Mouse (Mus musculus): ENCODE data around the gene Cryaa.
A peak's percentile ranks its signal among the peaks of the same experiment; 100 is the strongest.

Cryaa gene

DNA sequence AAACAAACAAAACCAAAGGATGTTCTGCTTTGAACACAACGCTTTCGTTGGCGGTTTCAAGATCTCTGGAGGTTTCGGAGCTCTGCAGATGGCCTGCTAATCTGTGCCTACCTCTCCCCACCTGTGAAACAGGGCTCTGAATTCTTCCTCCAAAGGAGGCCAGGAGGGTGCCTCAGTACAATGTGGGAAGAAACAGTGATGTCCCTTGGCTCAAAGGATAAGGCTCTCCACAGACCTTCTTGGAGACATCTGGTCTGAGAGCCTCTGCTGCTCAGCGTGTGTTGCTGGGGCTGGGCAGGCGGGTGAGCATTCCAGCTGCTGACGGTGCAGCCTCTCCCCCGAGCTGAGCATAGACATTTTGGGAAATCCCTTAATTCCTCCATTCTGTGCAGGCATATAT, at the start of gene Cryaa:
Cryaa (plus strand) TSS at position 301 of the 400 bp plus-strand sequence.
- no peak for DNase-seq (ENCODE audit: inconsistent ontology term)

DNA sequence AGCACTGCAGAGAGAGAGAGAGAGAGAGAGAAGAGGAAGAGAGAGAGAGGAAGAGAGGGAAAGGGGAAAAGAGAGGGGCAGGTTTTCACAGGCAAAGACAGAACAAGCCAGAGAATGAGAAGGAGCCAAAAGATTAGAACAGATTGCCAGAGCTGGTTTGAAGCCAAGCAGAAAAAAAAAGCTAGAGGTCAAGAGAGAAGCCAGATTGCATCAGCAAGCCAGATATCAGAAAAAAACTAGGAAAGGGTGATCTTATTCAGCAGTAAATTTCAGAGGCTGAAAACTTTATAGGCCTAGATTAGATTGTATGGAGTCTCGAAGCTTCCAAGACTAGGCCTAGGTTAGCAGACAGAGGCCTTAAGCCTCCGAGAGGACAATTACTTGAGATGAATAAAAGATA, 49.6 kb upstream of the Cryaa start:
- no peak for DNase-seq (ENCODE audit: inconsistent ontology term)

DNA sequence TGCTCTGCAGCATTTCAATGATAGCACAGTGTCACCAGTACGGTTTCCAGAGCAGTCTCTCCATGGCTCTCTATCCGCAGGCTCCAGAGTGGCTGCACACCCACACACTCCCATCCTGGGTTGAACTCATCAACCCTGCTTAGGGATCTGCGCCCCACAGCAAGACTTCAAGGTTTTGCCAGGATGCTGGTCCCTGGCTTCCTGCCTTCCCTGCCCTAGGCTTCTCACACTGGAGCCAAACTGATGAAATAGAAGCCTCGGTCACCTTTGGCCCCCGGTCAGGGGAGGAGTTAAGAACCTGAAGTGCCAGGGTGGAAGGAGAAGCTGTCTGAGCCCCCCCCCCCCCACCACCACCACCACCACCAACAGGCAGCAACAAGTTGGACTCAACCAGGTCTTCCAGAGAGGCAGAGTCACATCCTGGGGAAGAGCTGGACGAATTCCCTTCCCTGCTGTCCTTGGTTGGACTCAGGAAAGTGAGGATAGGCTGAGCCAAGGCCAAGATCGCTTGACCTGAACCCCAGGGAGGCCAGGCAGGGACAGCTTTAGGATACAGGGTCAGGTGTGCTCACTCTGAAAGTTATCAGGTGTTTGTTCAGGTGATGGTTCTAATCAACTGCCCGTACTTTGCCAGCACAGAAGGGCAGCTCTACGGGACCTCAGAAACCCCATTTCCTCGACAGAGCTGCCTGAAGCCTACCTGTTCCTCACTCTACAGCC, 46.4 kb upstream of the Cryaa start:
- DNase-seq (ENCODE audit: inconsistent ontology term), result peak; percentile 15

DNA sequence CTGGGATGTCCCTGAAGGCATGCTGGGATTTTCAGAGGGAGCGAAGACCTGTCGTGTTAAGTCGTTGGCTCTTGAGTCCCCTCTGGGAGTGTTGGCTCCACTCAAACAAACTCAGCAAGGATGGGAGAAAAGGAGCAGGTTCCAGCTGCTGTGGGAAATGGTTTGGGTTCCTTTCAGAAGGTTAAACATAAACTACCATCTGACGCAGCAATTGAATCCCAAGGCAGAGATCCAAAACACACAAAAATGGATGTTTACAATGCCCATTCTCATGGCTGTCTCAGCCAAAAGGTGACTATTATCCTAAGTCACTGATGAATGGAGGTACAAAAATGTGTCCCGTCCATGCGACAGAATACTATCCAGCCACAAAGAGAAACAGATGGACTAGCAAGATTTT, 44.6 kb upstream of the Cryaa start:
- DNase-seq (ENCODE audit: inconsistent ontology term), result no peak

DNA sequence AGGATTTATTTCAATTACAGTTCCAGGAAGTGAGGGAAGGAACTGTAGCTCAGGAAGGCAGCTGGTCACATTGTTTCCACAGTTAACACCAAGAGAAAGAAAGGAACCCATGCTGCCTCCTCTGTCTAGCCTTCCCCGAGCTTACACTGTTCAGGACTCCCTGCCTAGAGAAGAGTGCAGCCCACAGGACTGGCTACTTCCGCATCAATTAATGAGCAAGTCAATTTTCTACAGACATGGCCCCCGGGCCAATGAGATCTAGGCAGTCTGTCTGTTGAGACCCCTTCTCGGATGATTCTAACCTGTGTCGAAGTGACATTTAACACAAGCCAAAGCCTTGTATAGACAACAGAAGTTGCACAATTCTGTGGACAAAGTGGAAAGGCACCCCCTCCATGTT, 42.7 kb upstream of the Cryaa start:
- DNase-seq (ENCODE audit: inconsistent ontology term), result no peak

DNA sequence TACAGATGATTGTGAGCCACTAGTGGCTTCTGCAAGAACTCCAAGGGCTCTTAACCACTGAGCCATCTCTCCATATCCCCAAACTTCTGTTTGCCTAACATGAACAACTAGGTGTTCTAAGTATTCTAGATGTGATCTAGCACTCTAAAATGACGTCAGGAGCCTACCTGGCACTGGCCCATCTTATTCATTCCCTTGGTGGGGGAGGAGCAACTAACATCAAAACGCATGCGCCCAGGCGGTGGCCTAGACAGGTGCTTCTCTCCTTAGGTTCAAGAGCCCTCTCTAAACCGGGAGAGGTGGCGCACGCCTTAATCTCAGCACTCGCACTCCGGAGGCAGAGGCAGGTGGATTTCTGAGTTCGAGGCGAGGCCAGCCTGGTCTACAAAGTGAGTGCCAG, 41.8 kb upstream of the Cryaa start:
- no peak for DNase-seq (ENCODE audit: inconsistent ontology term)

DNA sequence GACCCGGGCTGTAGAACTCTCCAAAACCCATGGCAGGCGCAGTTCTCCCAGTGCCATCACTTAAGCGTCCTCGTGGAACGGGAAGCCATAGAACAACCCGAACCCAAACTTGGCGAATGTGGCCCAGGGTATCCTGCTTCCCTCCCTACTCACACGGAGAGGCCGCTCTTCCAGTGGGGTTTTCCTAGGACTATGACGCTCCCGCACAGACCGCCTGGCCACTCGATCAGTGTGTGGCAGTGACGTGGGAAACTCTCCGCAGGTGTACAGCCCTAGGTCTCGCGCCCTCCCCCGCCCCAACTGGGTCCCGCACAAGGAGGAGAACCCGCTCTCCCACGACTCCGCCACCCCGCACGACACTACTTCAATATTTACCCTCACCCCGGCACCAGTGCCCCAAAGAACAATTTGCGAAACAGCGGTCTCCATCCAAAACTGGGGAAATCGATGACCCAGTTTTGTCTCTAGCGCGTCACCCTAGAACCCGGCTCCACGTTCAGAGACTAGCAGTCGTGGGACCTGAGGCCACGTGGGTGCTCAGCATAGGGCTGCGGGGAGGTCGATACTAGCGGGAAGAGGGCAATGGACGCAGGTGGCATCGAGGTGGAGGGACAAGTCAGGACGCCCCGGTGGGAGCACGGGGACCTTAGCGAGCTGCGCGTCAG, 41.2 kb upstream of the Cryaa start:
- no peak for DNase-seq (ENCODE audit: inconsistent ontology term)

DNA sequence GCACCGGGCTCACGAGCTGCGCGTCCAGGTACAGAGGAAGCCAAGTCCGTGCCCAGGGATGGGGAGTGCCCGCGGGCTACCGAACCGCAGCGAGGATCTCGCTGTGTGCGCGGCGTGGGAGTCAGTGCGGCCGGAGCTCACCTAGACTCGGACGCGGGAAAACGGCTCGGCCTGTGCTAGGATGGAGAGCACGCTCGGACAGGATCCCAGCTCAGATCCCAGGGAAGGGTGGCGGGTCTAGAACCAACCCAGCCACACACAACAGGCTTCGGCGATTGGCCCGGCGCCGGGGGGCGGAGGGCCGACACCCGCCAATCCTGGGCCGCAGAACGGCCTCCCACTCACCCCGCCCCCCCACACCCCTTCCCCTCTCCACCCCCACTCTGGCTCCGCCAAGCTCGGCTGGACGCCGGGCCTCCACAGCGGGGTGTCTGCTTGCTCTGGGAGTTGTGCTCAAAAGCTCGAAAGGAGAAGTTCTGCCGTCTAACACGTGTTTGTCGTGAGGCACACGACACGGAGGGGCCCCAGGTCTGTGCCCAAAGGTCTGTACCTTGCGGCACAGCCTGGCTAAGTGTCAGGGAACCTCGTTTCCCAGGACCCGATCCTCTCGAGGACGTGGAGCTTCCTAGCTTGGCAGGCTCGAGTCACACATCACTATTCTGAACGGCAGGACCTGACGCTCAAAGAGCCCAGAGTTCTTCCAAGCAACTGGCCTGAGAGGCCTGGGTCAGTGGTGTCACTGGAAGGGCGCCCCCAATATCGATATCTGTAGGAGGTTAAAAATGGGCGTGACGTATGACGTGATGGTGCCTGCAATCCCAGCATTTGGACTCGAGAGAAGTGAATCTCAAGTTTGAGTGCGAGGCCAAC, 40.4 kb upstream of the Cryaa start, which contains the start of gene Cbs:
Cbs (minus strand) TSS at position 297 of the 870 bp plus-strand sequence.
- peak; percentile 81 for DNase-seq (ENCODE audit: inconsistent ontology term)

DNA sequence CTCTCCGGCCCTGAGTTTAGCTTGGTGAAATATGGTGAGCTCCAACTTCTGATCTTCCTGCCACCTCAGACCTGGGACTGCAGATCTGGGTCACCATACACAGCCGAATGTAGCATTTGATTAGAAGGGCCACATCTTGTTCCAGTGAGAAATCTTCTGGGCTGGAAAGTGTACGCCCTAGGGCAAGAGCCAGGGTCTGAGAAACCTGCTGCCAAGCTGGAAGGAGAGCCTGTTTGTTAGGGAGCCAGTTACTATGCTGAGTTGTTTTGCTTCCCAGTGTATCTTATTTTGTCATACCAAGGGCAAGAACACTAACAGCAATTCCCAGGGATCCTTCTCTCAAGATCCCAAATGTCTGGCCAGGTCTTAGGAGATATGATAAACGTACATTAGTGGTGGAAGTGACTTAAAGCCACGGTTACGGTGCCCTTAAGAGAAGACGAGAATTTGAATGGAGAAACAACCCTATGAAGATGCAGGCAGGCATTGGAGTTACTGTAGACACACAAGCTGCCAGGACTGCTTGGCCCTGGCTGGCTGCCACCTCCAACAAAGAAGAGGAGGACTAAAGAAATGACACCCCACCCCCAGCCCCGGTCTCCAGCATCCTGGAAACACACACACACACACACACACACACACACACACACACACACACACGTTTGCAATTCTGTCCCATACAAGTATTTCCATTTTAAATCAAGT, 39.6 kb upstream of the Cryaa start:
- DNase-seq (ENCODE audit: inconsistent ontology term), result peak; percentile 72

DNA sequence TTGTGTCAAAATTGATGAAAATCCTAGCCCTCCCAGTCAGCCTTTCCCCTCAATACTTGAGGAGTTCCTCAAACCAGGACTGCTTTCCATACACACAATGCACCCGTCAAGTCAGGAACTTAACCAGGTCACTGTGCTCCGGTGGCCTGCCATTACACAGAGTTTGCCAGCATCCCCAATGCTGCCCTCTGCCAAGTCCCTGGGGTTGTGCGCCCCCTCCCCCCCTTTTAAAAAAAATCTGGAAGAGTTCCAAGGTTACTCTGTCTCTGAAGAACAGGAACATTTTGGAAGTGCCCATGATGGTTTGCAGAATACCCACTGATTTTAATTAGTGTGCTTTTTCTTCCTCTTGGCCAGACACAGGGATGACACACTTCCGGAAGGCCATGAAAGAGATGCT, 38.0 kb upstream of the Cryaa start:
- peak; percentile 78 for DNase-seq (ENCODE audit: inconsistent ontology term)

DNA sequence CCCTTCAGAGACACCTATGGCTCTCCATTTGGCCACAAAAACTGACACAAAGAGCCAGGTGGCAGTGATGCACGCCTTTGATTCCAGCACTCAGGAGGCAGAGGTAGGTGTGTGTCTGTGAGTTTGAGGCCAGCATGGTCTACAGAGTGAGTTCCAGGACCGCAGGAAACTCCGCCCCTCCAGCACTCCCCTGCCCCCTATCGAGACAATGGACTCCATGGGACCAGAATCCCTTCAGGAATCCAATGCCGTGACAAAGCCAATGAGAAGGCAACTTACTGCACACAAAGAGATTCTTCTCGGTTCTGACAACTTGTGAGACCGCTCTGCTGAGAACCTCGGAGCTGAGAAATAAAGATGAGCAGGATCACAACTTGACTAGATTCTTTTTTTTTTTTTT, 35.3 kb upstream of the Cryaa start:
- no peak for DNase-seq (ENCODE audit: inconsistent ontology term)

DNA sequence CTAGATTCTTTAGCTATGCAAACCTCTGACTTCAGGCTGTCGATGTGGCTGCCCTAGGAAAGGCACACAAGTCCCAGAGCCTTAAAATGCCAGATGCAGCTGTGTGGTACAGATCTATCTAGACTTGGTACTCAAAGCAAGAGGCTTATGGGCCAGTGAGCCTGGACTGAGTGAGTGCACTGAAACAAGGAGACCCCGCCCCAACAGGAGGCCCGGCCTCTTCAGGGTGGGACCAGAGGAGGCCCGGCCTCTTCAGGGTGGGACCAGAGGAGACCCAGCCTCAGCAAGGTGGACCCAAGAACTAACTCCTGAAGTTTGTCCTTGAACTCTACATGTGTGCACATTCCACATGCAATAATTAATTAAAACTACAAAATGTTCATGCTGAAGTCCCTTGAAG, 34.7 kb upstream of the Cryaa start:
- DNase-seq (ENCODE audit: inconsistent ontology term), result no peak

DNA sequence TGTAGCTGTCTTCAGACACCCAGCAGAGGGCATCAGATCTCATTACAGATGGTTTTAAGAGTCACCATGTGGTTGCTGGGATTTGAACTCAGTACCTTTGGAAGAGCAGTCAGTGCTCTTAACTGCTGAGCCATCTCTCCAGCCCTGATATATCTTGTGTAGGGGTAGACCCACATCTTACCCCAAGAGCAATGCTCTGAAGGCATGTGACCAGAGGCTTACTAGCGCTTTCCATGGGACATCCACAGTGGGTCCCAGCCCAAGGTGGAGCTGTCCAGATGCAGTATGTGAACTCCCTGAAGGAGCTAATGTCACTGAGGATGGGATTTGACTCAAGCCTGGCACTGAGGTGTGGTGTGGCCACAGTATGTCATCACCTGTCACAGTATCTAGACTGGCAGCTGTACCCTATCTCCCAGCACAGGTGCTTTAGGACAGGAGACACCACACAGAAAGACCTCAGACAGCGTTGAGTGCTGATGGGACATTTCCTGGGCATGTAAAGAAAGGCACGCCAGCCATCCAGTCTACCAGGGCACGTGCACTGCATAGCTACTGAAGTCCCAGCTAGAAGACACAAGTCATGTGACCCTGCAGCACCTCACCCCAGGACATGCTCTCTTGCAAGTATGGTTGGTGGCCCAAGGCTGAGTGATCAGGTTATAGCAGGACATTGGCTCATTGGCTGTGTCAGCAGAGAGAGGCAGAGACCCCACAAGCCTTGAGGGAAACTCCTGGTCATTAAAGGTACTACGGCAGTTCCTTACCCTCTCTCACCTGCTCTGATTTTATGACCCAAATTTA, 31.2 kb upstream of the Cryaa start:
- no peak for DNase-seq (ENCODE audit: inconsistent ontology term)

DNA sequence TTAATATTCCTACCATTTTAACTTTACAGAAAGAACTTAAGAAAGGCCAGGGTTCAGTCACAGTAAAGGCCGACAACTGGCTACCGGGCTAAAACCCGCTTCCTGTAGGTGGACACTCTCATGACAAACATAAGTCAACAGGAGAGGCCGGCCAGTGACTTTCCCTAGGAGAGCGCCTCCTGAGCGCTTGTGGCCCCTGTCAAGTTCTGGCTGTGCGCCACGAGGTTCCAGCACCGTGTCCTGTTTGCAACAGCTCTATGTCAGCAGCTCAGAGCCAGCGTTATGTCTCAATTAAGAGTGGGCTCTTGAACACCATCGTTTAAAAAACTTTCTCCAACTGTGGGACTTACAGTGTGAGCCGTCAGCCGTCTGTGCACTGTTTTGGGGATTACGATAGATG, 25.5 kb upstream of the Cryaa start:
- DNase-seq (ENCODE audit: inconsistent ontology term), result no peak

DNA sequence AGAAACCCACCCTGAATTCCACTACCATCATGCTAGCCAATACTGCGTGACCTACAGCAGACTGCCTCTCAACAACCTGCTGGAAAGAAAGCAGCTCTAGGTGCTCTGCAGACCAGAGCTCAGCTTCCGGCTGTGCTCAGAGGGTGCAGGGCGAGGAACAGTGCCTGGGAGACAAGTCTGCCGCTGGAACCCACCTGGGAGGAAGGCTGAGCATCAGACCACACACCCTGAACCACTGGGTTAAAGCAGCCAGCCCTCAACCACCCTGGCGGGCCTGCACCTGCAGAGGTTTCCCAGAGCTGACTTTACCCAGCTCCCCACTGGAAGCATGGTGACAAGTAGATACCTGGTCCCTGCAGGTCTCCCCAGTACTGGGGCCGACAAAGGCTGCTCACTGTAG, 24.3 kb upstream of the Cryaa start:
- no peak for DNase-seq (ENCODE audit: inconsistent ontology term)

DNA sequence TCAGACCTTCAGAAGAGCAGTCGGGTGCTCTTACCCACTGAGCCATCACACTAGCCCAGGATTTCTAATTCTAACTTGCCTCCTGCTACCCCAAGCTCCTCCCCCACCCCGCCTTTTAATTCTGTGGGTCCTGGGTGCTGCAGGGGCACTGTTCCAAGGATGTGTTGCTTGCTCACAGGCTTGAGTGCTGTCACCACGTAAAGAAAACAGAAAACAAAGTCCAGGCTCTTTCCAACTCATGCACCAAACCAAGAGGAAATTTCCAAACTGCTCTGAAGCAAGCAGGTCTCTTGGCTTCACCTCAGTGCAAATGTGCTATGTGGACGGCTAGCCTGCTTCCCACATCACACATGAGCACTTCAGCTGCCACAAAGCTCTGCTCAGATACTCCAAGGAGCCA, 22.2 kb upstream of the Cryaa start:
- no peak for DNase-seq (ENCODE audit: inconsistent ontology term)

DNA sequence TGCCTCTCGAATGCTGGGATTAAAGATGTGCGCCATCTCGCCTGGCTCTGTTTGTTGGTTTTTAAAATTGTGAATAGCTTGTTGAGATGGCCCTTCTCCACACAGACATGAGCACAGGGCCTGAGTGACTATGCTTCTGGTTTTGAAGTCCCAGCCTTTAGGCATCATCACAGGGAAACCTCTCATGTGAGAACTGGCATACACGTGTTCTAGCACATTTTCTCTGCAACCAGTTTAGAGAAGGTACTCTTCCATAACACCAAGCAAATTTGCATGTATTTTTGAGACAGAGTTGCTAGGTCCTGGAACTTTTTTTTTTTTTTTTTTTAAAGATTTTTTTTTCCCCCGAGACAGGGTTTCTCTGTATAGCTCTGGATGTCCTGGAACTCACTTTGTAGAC, 20.9 kb upstream of the Cryaa start:
- no peak for DNase-seq (ENCODE audit: inconsistent ontology term)

DNA sequence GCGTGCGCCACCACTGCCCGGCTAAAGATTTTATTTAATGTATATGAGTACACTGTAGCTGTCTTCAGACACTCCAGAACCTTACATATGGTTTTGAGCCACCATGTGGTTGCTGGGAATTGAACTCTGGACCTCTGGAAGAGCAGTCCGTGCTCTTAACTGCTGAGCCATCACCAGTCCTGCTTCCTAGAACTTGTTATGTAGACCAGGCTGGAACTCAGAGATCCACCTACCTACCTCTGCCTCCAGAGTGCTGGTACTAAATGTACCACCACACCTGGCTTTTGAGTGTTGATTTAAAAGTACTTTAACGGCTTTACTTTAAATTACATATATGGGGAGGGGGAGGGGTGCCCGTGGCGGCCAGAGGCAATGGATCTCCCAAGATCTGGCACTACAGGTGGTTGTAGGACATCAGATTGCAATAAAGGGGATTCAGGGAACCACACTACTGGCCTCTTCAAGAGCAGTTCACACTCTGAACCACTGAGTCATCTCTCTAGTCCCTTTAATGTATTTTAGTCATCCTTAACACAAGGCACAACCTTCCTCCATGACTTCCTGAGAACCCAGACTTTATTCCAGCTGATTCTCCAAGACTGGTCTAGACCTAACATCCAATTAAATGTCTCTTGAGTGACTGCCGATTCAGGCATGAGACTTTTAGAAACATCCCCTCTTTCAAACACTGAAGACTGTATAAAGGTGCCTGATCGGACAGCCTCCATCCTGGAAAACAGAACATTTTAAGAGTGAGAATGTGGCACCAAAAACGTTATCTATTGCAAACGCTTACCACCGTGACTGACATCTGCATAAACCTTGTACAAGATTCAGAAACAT, 20.2 kb upstream of the Cryaa start:
- no peak for DNase-seq (ENCODE audit: inconsistent ontology term)

DNA sequence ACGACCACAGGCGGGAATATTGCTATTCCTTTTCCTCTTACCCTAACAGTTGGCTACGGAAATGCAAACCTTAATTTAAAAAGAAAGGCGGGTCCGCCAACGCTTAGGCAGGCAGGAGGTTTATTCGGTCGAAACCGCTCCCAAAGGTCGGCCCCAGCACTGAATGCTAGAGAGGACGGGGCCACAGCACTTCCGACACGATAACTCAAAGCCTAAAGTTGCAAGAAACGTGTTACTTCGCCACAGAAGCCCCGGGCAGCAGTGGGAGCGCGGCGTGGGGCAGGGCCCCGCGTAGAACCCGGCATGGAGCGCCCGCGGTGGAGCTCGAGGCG, 19.5 kb upstream of the Cryaa start:
- no peak for DNase-seq (ENCODE audit: inconsistent ontology term)

DNA sequence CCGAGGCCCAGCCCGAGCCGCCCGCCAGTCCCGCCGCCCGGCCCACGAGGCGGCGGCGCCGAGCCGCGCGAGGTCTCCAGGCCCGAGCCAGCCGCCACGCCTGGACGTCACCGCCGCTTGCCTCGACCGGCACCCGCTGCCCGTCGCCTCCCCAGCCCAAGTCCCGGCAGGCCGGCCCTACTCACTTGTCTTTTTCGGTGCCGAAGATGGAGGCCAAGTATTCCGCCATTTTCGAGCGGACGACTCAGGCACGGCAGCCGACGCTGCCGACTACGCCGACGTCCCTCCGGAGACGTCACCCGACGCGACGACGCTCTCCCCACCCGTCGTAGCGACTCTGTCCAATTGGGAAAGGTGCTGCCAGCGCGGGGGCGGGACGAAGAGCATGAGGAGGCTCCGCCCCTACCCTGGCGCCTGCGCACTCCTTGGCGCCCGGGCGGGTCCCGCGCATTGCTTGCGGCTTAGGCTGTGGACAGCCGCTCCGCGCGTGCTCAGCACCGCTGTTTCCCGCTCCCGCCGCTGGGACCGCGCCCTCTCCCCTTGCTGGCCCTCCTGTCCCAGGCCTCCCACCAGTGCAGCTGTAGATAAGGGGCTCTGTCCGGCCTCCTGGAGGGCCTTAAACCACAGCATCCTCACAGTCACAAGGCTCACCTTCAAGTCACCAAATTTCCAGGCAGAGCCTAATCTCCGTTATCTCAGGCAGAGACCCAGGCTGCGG, 19.0 kb upstream of the Cryaa start, which contains the start of gene U2af1:
U2af1 (minus strand) TSS at position 425 of the 718 bp plus-strand sequence.
- peak; percentile 99 for DNase-seq (ENCODE audit: inconsistent ontology term)
